Mouse (Mus musculus): ENCODE data around the gene Hist1h2ag. TPM values are rescaled to one million over a fixed set of nuclear protein-coding genes. Genes with fewer than 3 reads are reported as not detected.

Hist1h2ag gene
- polyA plus RNA-seq, 1 experiment from 2014 or later = 9.4 TPM

- Histone ChIP-seq H3K4me3 (ENCODE audit: low read depth, low read length) (peak overlapping the region; percentile 49), H3K36me3 (replicated peaks; ENCODE audit: insufficient read depth, low read length) (no peaks in the 10 kb centered on the region), H3K9me3 (ENCODE audit: low read length) (no peaks in the 10 kb centered on the region), H3K27ac (ENCODE audit: low read depth) (peak overlapping the region; percentile 67), H3K4me2 (ENCODE audit: low read depth, low read length) (peak overlapping the region; percentile 88), H3K27me3 (ENCODE audit: insufficient read depth, low read length) (no peaks in the 10 kb centered on the region), H3K9ac (replicated peaks) (peak overlapping the region; percentile 60), H3K4me1 (ENCODE audit: insufficient read depth) (peaks cover 14% of the 10 kb centered on the region)
- TF ChIP-seq CTCF (IDR thresholded peaks at IDR 0.05; ENCODE audit: low read depth) (peak; percentile 91), EP300 (IDR thresholded peaks at IDR 0.05; ENCODE audit: low read depth) (no peak)
- ATAC-seq (peak; percentile 92), DNase-seq (peak; percentile 97)
- WGBS (ENCODE audit: insufficient replicate concordance) = under 1% methylated on average over 52 of the region's 52 CpGs
Observed at GRCm38 (mm10) chr13:22050591-22051522, 8.1 kb upstream of the Hist1h2ag start.

- H3K4me1 ChIP-seq (ENCODE audit: insufficient read depth) = peaks cover 7% of the 10 kb centered on the region
- no peaks in the 10 kb centered on the region for H3K36me3 ChIP-seq (replicated peaks; ENCODE audit: insufficient read depth, low read length)
- H3K4me2 ChIP-seq (ENCODE audit: low read depth, low read length) = peak overlapping the region; percentile 88
- H3K4me3 ChIP-seq (ENCODE audit: low read depth, low read length) = peak overlapping the region; percentile 49
- under 1% methylated on average over 14 of the region's 14 CpGs for WGBS (ENCODE audit: insufficient replicate concordance)
- H3K27ac ChIP-seq (ENCODE audit: low read depth) = peak overlapping the region; percentile 46
- DNase-seq = peak; percentile 57
- no peak for ATAC-seq
- H3K27me3 ChIP-seq (ENCODE audit: insufficient read depth, low read length) = no peaks in the 10 kb centered on the region
- H3K9ac ChIP-seq (replicated peaks) = peak overlapping the region; percentile 43
- no peak for TF ChIP-seq CTCF (IDR thresholded peaks at IDR 0.05; ENCODE audit: low read depth)
- TF ChIP-seq EP300 (IDR thresholded peaks at IDR 0.05; ENCODE audit: low read depth) = no peak
- no peaks in the 10 kb centered on the region for H3K9me3 ChIP-seq (ENCODE audit: low read length)
Observed at GRCm38 (mm10) chr13:22049737-22050440, 7.1 kb upstream of the Hist1h2ag start.

- no peaks in the 10 kb centered on the region for H3K27me3 ChIP-seq (ENCODE audit: insufficient read depth, low read length)
Observed at GRCm38 (mm10) chr13:22049041-22049440, 6.3 kb upstream of the Hist1h2ag start.

GRCm38 (mm10) chr13:22045311-22045710 is 2.6 kb upstream of the Hist1h2ag start:
- no peak for ATAC-seq
- Histone ChIP-seq H3K4me3 (ENCODE audit: low read depth, low read length) (no peak overlapping the region; the same call in 1 of the 2 replicates), H3K9ac (replicated peaks) (peak overlapping the region; percentile 35), H3K27me3 (ENCODE audit: insufficient read depth, low read length) (no peaks in the 10 kb centered on the region), H3K27ac (ENCODE audit: low read depth) (0 out of 2 replicates have a peak overlapping the region, but pooled peaks have one; percentile 12), H3K36me3 (replicated peaks; ENCODE audit: insufficient read depth, low read length) (no peaks in the 10 kb centered on the region), H3K4me2 (ENCODE audit: low read depth, low read length) (peak overlapping the region; percentile 72; the same call in 1 of the 2 replicates), H3K9me3 (ENCODE audit: low read length) (no peaks in the 10 kb centered on the region), H3K4me1 (ENCODE audit: insufficient read depth) (peaks cover 12% of the 10 kb centered on the region)
- TF ChIP-seq EP300 (IDR thresholded peaks at IDR 0.05; ENCODE audit: low read depth) (no peak), CTCF (IDR thresholded peaks at IDR 0.05; ENCODE audit: low read depth) (no peak)
- DNase-seq = peak; percentile 13
- 32% methylated on average over 2 of the region's 2 CpGs for WGBS (ENCODE audit: insufficient replicate concordance)

More at GRCm38 (mm10) chr13:22049041-22049440, 6.3 kb upstream of the Hist1h2ag start:
- ATAC-seq (no peak), DNase-seq (no peak)
- H3K4me2 ChIP-seq (ENCODE audit: low read depth, low read length) = no peak overlapping the region
- no peaks in the 10 kb centered on the region for H3K9me3 ChIP-seq (ENCODE audit: low read length)
- H3K9ac ChIP-seq (replicated peaks) = no peak overlapping the region
- 83% methylated on average over 2 of the region's 2 CpGs for WGBS (ENCODE audit: insufficient replicate concordance)
- no peak overlapping the region for H3K4me3 ChIP-seq (ENCODE audit: low read depth, low read length)
- H3K27ac ChIP-seq (ENCODE audit: low read depth) = no peak overlapping the region
- TF ChIP-seq EP300 (IDR thresholded peaks at IDR 0.05; ENCODE audit: low read depth) (no peak), CTCF (IDR thresholded peaks at IDR 0.05; ENCODE audit: low read depth) (no peak)
- H3K4me1 ChIP-seq (ENCODE audit: insufficient read depth) = peaks cover 7% of the 10 kb centered on the region
- H3K36me3 ChIP-seq (replicated peaks; ENCODE audit: insufficient read depth, low read length) = no peaks in the 10 kb centered on the region

- no peaks in the 10 kb centered on the region for H3K9me3 ChIP-seq (ENCODE audit: low read length)
- H3K27me3 ChIP-seq (ENCODE audit: insufficient read depth, low read length) = no peaks in the 10 kb centered on the region
- WGBS (ENCODE audit: insufficient replicate concordance) = 91% methylated on average over 6 of the region's 6 CpGs
- peaks cover 11% of the 10 kb centered on the region for H3K4me1 ChIP-seq (ENCODE audit: insufficient read depth)
- peak overlapping the region; percentile 72 for H3K4me2 ChIP-seq (ENCODE audit: low read depth, low read length)
- no peaks in the 10 kb centered on the region for H3K36me3 ChIP-seq (replicated peaks; ENCODE audit: insufficient read depth, low read length)
- TF ChIP-seq CTCF (IDR thresholded peaks at IDR 0.05; ENCODE audit: low read depth) (no peak), EP300 (IDR thresholded peaks at IDR 0.05; ENCODE audit: low read depth) (no peak)
- peak overlapping the region; percentile 71; the same call in 1 of the 2 replicates for H3K9ac ChIP-seq (replicated peaks)
- H3K27ac ChIP-seq (ENCODE audit: low read depth) = no peak overlapping the region; the same call in 1 of the 2 replicates
- DNase-seq (no peak), ATAC-seq (no peak)
- H3K4me3 ChIP-seq (ENCODE audit: low read depth, low read length) = peak overlapping the region; percentile 54
Observed at GRCm38 (mm10) chr13:22044432-22045155, 1.9 kb upstream of the Hist1h2ag start.
